Mouse (Mus musculus) kidney, adult 9 months (tissue): ENCODE results near the gene Cyb561.

Experiments
- DNase-seq: peaks from one replicate; pipeline ENCODE4 v3.0.0; 2022

Gene Cyb561

GRCm38 (mm10) chr11:105951601-105952044, 1.5 kb downstream of the Cyb561 start:
- DNase-seq = peak; percentile 81

- no peak for DNase-seq
These were observed 2.6 kb downstream of the Cyb561 start for GRCm38 (mm10) chr11:105950519-105950918.

- DNase-seq = no peak
These were observed 4.9 kb downstream of the Cyb561 start for GRCm38 (mm10) chr11:105948255-105948654.

GRCm38 (mm10) chr11:105946694-105947154, 6.4 kb downstream of the Cyb561 start:
- DNase-seq = no peak

GRCm38 (mm10) chr11:105944770-105945672, 8.1 kb downstream of the Cyb561 start:
- DNase-seq = peak; percentile 64

GRCm38 (mm10) chr11:105944126-105944621, 9.0 kb downstream of the Cyb561 start:
- peak; percentile 87 for DNase-seq

GRCm38 (mm10) chr11:105943133-105944102, 9.7 kb downstream of the Cyb561 start:
- DNase-seq = peak; percentile 58

GRCm38 (mm10) chr11:105941973-105942372, 11.2 kb downstream of the Cyb561 start:
- DNase-seq = no peak

- DNase-seq = no peak
These were observed 14.4 kb downstream of the Cyb561 start for GRCm38 (mm10) chr11:105938771-105939170.

GRCm38 (mm10) chr11:105936974-105937373, 16.2 kb downstream of the Cyb561 start:
- no peak for DNase-seq

- DNase-seq = peak; percentile 57
These were observed 16.9 kb downstream of the Cyb561 start for GRCm38 (mm10) chr11:105936200-105936599.

GRCm38 (mm10) chr11:105935496-105935895, 17.6 kb downstream of the Cyb561 start:
- no peak for DNase-seq

- DNase-seq = no peak
These were observed 18.3 kb downstream of the Cyb561 start for GRCm38 (mm10) chr11:105934816-105935215.

GRCm38 (mm10) chr11:105934303-105934711, 18.8 kb downstream of the Cyb561 start:
- no peak for DNase-seq

GRCm38 (mm10) chr11:105933746-105934145, 19.4 kb downstream of the Cyb561 start:
- no peak for DNase-seq

- DNase-seq = no peak
These were observed 21.8 kb downstream of the Cyb561 start for GRCm38 (mm10) chr11:105931380-105931779.

- DNase-seq = peak; percentile 35
These were observed 25.0 kb downstream of the Cyb561 start for GRCm38 (mm10) chr11:105928171-105928570.

GRCm38 (mm10) chr11:105927065-105928030, 25.8 kb downstream of the Cyb561 start:
- peak; percentile 81 for DNase-seq

- no peak for DNase-seq
These were observed 30.1 kb downstream of the Cyb561 start for GRCm38 (mm10) chr11:105922769-105923663.

- no peak for DNase-seq
These were observed 31.9 kb downstream of the Cyb561 start for GRCm38 (mm10) chr11:105921275-105921674.

- DNase-seq = no peak
These were observed 32.3 kb downstream of the Cyb561 start for GRCm38 (mm10) chr11:105920836-105921235.
